ENCODE assay signal across 9 mouse cellular contexts in genomic region chr7:53872480-53873200, GRCm38 (mm10).
DNase-seq lines count a peak whose midpoint lies in the region; ATAC-seq and TF ChIP-seq lines count a peak whose summit lies in the region.
"Had no signal": no experiment of that assay in that cellular context is flagged by ENCODE, and none has a peak within 500 bp of the region (broad histone marks: within the 10 kb centered on the region; RNA-seq: fewer than 3 reads in every experiment).

No protein-coding gene starts in this region.

- no peaks in the 10 kb centered on the region for H3K27me3 ChIP-seq in hindbrain, postnatal 0 days (ENCODE audit: insufficient read depth, low read length)
- H3K27me3 ChIP-seq: megakaryocyte, embryonic 14.5 days had no signal

- TF ChIP-seq POLR2A in brain, embryonic 14.5 days (IDR thresholded peaks at IDR 0.05; ENCODE audit: borderline replicate concordance, extremely low read depth, insufficient read depth, insufficient read length, poor library complexity, severe bottlenecking): no peak

- H3K36me3 ChIP-seq in hindbrain, postnatal 0 days (ENCODE audit: insufficient read depth, low read length): no peaks in the 10 kb centered on the region

- no peak overlapping the region for H3K4me3 ChIP-seq in hindbrain, postnatal 0 days (ENCODE audit: low read length)
- H3K4me3 ChIP-seq: megakaryocyte, embryonic 14.5 days had no signal

- ATAC-seq in hindbrain, postnatal 0 days: no peak; the same call in 1 of the 2 replicates

- H3K4me1 ChIP-seq in hindbrain, postnatal 0 days (ENCODE audit: insufficient read depth, low read length): no peaks in the 10 kb centered on the region
- H3K4me1 ChIP-seq: megakaryocyte, embryonic 14.5 days had no signal

- no peak overlapping the region for H3K9ac ChIP-seq in hindbrain, postnatal 0 days (replicated peaks; ENCODE audit: low read length)

- intact Hi-C loops in gastrocnemius, postnatal 14 days (cut with DNase I; ENCODE audit: low total_unique reads): no loop called here

- no peak overlapping the region for H3K27ac ChIP-seq in hindbrain, postnatal 0 days

- no peak for TF ChIP-seq CTCF in brain, embryonic 14.5 days (IDR thresholded peaks at IDR 0.05; ENCODE audit: borderline replicate concordance, extremely low read depth, insufficient read depth, insufficient read length)
- no peak for TF ChIP-seq CTCF in hindbrain, postnatal 0 days (IDR thresholded peaks at IDR 0.05; ENCODE audit: low read depth)

- H3K4me2 ChIP-seq in hindbrain, postnatal 0 days (ENCODE audit: low read depth, low read length): no peak overlapping the region

- DNase-seq in Muller cell, postnatal 12 days (ENCODE audit: inconsistent ontology term): peak; percentile 73
- peak; percentile 67 for DNase-seq in brain, embryonic 14.5 days (ENCODE audit: low read depth)
- DNase-seq in hindbrain, postnatal 0 days (ENCODE audit: low spot score): peak; percentile 19
- peak; percentile 1 to 3 for DNase-seq in kidney, postnatal 4 days
- no peak for DNase-seq in gastrocnemius, postnatal 14 days
- no peak for DNase-seq in cerebellum, adult 11 months
- DNase-seq in cerebellum, postnatal 14 days: no peak
- DNase-seq: lung, adult 18-20 months had no signal

- 33% methylated on average over 2 of the region's 2 CpGs for WGBS in hindbrain, postnatal 0 days

- H3K9me3 ChIP-seq in hindbrain, postnatal 0 days (ENCODE audit: low read length): no peaks in the 10 kb centered on the region

Comparison
In these comparisons a context has a peak if more than half of its experiments do, and no peak if none do; other contexts are left out.
1. DNase-seq: peak in Muller cell, postnatal 12 days (single experiment), brain, embryonic 14.5 days (single experiment), hindbrain, postnatal 0 days (single experiment) and kidney, postnatal 4 days (2 of 2); none in gastrocnemius, postnatal 14 days (single experiment), cerebellum, adult 11 months (single experiment) and cerebellum, postnatal 14 days (0 of 2).